Mouse (Mus musculus) cortical plate, adult 2 months (tissue): ENCODE data around the gene Ufc1.

Source experiments
- CTCF ChIP-seq: fragments of 200-500 bp; IDR thresholded peaks from 2 replicates; pipeline ENCODE4 v1.5.1; 2011; ENCODE audit warnings: mild to moderate bottlenecking, control low read depth, low read length; ENCODE audit not compliant: insufficient read depth; ENCODE audit errors: extremely low read depth
- POLR2A ChIP-seq: fragments of 200-500 bp; IDR thresholded peaks from 2 replicates; pipeline ENCODE4 v1.6.1; 2011; ENCODE audit warnings: mild to moderate bottlenecking, low read length, control low read depth; ENCODE audit not compliant: insufficient read depth; ENCODE audit errors: extremely low read depth

DNA sequence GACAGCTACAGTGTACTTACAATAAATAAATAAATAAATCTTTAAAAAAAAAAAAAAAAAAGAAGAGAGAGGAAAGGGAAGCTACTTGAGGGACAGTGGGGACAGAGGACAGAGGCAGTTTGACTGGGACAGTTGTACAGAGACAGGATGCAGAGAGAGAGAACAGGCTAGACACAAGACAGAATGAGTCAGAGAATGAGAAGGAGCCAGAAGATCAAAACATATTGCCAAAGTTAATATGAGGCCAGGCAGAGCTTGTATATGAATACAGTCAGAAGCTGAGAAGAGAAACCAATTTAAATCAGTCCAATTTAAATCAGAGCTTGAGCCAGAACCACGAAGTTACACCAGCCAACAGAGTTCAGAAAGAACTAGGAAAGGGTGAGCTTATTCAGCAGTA lies 26.5 kb downstream of the Ufc1 start:
- TF ChIP-seq POLR2A (no peak), CTCF (no peak)
